14 mouse cellular contexts compared by ENCODE assay signal in the genomic region with DNA sequence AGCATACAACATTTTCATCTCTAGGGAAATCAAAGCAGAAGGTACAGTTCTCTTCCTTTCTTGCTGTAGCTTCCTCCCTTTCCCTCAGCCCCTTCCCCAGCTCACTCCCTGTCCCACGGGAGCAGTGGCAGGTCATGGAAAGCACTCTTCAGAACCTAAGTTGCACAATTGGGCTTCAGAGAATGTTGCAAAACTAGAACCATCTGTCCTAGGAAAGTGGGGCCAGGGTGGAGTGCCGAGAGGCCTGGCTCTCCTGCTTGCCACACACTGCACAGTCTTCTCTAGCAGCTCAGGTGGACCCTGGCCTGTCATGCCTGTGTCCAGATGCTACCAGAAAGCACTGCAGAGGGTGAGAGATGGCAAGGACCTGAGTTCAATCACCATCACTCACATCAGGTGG. TPM values are rescaled to one million over a fixed set of nuclear protein-coding genes. Genes with fewer than 3 reads are reported as not detected.
DNase-seq lines count a peak whose midpoint lies in the region; TF ChIP-seq lines count a peak whose summit lies in the region.
"Had no signal": no experiment of that assay in that cellular context is flagged by ENCODE, and none has a peak within 500 bp of the region (broad histone marks: within the 10 kb centered on the region; RNA-seq: fewer than 3 reads in every experiment).

No protein-coding gene starts in this region.

- peak; percentile 55 for DNase-seq in gastrocnemius, adult 2 months
- no peak for DNase-seq in gastrocnemius, postnatal 10 days
- DNase-seq in 3T3-L1 (ENCODE audit: low read depth, low spot score) = peak; percentile 35
- DNase-seq in adrenal gland, postnatal 14 days = peak; percentile 66
- DNase-seq in lung, postnatal 4 days = peak; percentile 41 to 65
- DNase-seq in spleen, adult 18-20 months = no peak
- no peak for DNase-seq in embryo, embryonic 11 days
- DNase-seq: cerebellum, adult 9-10 months; kidney, postnatal 10 days; left cerebral cortex, postnatal 4 days; thymus, postnatal 4 days had no signal

- intact Hi-C loops in gastrocnemius, adult 2 months (cut with DNase I) = loop anchor here (5.0 kb wide), 1 partner anchor 53 kb away; the partner anchor contains the start of gene Baz2a

- no peak overlapping the region for H3K4me3 ChIP-seq in gastrocnemius, adult 2 months
- H3K4me3 ChIP-seq: liver, embryonic 12.5 days; midbrain, embryonic 10.5 days; neural tube, embryonic 13.5 days had no signal

- TF ChIP-seq CTCF in gastrocnemius, adult 2 months (IDR thresholded peaks at IDR 0.05) = no peak

- H3K27ac ChIP-seq in gastrocnemius, adult 2 months = peak overlapping the region; percentile 56
- H3K27ac ChIP-seq: liver, embryonic 12.5 days; midbrain, embryonic 10.5 days; neural tube, embryonic 13.5 days had no signal

RNA-seq across cellular contexts. Expression of gene Rbms2, which starts 35.1 kb away (rescaled TPM):
- 10 to 100 TPM; 51.8 to 71.2 TPM for total RNA-seq in gastrocnemius, adult 2 months (2021)
- total RNA-seq in gastrocnemius, postnatal 10 days (2021) = 10 to 100 TPM; 64.2 to 65.3 TPM
- 73.9 and 78.9 TPM in 2 replicates for total RNA-seq in adrenal gland, postnatal 14 days (2021)

RNA-seq across cellular contexts. Expression of gene Gls2, which starts 49.3 kb away (rescaled TPM):
- under 1 TPM; 0.59 to 0.67 TPM for total RNA-seq in gastrocnemius, adult 2 months (2021)
- total RNA-seq in gastrocnemius, postnatal 10 days (2021) = 1 to 10 TPM; 1.1 to 1.4 TPM
- 2.9 and 31.3 TPM in 2 replicates for total RNA-seq in adrenal gland, postnatal 14 days (2021)

RNA-seq across cellular contexts. Expression of gene Baz2a, which starts 53.6 kb away (rescaled TPM):
- total RNA-seq in gastrocnemius, adult 2 months (2021) = 10 to 100 TPM; 12.7 to 13.2 TPM
- total RNA-seq in gastrocnemius, postnatal 10 days (2021) = 10 to 100 TPM; 16.1 to 22.7 TPM
- 44.3 and 51.5 TPM in 2 replicates for total RNA-seq in adrenal gland, postnatal 14 days (2021)

Comparison
In these comparisons a context has a peak if more than half of its experiments do, and no peak if none do; other contexts are left out.
1. DNase-seq: peak in gastrocnemius, adult 2 months (single experiment), 3T3-L1 (single experiment), adrenal gland, postnatal 14 days (single experiment) and lung, postnatal 4 days (2 of 2); none in gastrocnemius, postnatal 10 days (single experiment), spleen, adult 18-20 months (0 of 2) and embryo, embryonic 11 days (single experiment).